Mouse (Mus musculus) embryo, embryonic 9.5 days (tissue): ENCODE results near the gene Slc13a1.
A peak's percentile ranks its signal among the peaks of the same experiment; 100 is the strongest.
"Not testable (repeated sequence)": the region's sequence is repeated elsewhere in the genome, so short reads cannot be mapped to it uniquely, and the experiment has no call there.

ENCODE experiments used
- DNase-seq: peaks from one replicate; pipeline ENCODE4 v3.0.0-alpha.2; 2017; ENCODE audit errors: extremely low spot score

Slc13a1 gene

GRCm38 (mm10) chr6:24167734-24168327 lies at the start of gene Slc13a1:
Gene Slc13a1 (minus strand): TSS chr6:24168092.
- DNase-seq: no peak

DNA sequence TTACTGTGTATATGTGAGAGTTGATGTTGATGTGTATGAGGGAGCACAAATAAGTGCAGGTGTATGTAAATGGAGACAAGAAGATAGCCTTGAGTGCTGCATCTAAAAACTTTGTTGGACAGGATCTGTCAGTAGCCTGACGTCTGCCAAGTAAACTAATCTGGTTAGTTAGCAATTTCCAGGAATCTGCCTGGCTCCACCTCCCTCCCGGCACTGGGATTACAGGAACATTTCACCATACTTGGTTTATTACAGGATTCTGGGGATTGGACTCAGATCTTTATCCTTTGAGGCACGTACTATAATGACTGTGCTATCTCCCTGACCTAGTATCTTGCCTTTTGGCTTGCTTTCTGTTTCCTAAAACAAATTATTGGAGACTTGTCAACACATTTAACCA lies 40.0 kb upstream of the Slc13a1 start:
- no peak for DNase-seq

DNA sequence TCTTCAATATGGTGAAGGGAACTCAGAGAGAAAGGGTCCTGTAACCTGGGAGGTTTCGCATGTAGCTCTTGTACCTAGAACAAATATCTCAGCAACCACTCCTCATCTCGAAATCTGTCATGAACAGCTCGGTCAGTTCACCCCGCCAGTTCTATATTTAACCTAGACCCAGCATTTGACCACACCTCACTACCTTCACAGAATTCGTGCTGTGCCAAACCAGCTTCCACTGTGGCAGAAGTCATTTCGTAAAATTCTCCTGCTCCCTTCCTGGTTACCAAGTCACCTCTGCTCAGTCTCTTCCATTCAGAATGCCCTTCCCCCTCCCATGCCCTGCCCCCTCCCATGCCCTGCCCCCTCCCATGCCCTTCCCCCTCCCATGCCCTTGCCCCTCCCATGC lies 34.3 kb upstream of the Slc13a1 start:
- DNase-seq: no peak

- DNase-seq: no peak
Observed at GRCm38 (mm10) chr6:24200644-24201484, 33.0 kb upstream of the Slc13a1 start.

GRCm38 (mm10) chr6:24197501-24198195 lies 29.8 kb upstream of the Slc13a1 start:
- not testable (repeated sequence) for DNase-seq

DNA sequence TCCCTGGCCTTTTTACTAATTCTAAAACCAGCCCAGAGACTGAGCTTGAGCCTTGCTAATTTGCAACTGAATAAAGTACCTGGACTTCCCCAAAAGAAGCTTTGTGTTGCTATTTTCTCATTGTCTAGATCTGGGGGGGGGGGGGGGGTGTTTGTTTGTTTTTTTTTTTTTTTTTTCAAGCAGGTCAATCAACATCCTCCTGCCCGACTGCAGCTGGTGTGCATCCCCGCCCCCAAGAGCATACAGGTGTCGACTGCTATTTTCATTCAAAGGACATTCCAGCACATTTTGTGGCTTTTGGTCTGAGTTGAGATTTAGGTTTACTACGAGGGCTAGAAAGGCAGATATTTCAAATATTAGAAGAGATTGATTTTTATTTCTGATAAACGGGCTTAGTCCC lies 28.5 kb upstream of the Slc13a1 start:
- not testable (repeated sequence) for DNase-seq

DNA sequence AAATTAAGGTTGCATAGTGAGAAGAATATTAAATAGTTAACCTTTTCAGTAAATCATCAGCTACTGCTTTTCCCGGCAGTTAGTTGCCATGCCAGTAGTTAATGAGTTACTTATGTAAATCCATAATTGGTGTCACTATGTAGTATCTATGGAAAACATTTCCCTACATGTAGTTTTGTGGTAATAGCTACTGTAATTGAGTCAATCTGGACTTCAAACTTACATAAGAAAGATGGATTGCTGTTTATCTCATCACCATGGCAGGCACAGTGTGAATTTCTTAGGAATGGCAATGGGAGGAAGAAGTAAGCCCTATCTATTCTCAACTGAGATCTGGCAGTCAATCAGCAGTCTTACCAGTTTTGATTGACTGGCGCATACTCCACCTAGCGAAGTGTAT lies 15.5 kb upstream of the Slc13a1 start:
- DNase-seq: no peak

- DNase-seq: no peak
Observed at GRCm38 (mm10) chr6:24175393-24175792, 7.5 kb upstream of the Slc13a1 start.

DNA sequence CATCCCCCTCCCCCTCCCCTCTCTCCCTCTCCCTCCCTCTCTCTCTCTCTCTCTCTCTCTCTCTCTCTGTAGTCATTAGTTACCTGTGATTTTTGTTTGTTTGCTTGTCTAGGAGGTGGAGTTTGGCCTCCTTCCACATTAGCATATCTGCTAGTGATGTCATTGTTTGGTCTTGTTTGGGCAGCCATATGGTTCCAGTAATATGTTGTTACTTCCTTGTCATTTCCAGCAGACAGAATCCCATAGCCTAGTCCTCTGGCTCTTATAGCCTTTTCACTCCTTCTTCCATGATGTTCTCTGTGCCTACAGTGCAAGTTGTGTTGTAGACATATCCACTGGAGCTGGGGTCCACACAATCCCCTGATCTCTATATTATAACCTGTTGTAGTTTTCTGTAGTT lies 6.1 kb upstream of the Slc13a1 start:
- DNase-seq: no peak

DNA sequence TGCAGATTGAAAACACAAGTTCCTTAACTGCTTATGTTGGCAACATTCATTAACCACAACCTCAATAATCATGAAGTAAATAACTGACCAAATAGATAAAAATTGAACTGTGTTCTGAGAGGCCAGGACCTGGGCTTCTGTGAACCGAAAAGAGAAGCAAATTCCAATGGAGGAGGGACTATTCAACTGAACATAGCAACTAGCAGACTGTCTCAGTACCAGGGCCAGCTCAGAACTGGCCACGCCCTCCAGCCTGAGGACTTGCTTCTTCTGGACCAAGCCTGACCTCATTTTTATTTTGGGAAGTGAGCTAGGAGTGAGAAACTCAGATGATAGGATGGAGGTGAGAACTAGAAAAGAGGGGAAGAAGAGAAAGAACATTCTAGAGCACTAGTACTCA lies 4.8 kb upstream of the Slc13a1 start:
- no peak for DNase-seq

DNA sequence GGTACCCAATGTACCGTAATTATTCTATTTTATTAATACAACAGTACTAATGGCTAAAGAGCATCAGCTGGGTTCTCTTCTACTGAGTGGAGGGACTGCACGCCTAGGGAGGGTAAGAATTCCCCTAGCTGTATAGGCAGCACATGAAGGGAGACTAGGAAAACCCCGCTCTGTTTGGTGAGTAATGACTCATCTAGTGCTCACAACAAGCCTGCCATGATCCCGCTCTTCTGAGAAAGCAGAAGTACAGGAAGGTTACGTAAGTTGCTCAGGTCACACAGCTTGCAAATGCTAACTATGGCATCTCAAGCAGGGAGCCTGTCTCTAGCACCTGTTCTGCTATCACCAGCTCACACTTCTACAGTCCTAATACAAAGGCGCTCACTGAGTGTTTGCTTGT lies 1.1 kb downstream of the Slc13a1 start:
- no peak for DNase-seq

GRCm38 (mm10) chr6:24165249-24165648 lies 2.6 kb downstream of the Slc13a1 start:
- no peak for DNase-seq

- no peak for DNase-seq
Observed at GRCm38 (mm10) chr6:24159795-24160194, 8.1 kb downstream of the Slc13a1 start.

DNA sequence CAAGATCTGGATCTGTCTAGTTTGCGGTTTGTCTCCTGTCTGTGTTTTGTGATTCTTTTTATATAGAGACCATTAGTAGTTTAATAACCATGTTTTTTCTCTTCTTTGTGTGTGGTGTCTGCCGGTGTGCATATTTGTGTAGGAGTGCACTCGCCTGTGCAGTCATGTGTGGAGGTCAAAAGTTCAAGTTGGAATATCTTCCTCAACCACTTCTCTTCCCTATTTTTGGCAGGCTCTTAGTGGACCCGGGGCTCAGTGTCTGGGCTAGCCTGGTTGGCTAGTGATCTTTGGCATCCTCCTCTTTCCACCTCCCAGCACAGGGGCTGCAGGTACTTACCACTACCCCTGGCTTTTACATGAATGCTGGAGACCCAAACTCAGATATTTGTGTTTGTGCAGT lies 13.0 kb downstream of the Slc13a1 start:
- no peak for DNase-seq

GRCm38 (mm10) chr6:24132951-24133350 lies 34.9 kb downstream of the Slc13a1 start:
- DNase-seq: no peak

DNA sequence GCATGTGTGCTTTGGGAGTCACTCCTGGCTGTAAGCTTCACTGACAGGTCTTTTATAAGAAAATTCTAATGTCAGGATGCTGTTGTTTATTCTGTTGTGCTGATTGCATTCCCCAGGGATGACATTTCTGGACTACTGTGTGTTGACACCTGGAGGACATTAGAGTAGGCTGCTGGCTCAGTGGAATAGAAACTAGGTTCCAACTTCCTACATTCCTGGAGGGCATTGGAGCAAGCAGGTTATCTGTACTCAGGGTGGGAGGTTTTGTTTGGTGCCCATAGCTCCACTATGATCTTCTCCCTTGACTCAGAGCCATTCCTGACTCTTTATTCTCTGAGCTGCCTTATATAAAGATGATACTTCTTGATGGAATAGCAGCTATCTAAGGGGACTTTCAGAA lies 45.3 kb downstream of the Slc13a1 start:
- no peak for DNase-seq

DNA sequence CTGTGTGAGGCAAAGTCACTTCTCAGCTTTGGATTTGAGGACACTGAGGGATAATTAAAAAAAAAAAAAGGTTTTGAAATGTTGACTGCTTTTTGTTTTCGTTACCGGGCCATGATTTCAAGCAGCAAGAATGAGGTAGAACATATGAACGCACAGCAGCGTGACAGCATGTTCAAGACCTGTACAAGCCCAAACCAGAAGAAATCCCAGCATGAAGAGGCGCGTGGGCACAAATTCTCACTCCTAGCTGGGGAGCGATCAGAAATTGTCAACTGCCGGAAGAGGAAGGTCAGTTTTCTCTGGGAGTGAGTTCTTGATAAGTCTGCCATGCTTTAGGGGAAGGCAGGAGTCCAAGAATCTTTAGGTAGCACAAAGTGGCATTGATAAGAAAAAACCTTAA lies 56.3 kb downstream of the Slc13a1 start:
- no peak for DNase-seq

- DNase-seq: no peak
Observed at GRCm38 (mm10) chr6:24108471-24108870, 59.4 kb downstream of the Slc13a1 start.

DNA sequence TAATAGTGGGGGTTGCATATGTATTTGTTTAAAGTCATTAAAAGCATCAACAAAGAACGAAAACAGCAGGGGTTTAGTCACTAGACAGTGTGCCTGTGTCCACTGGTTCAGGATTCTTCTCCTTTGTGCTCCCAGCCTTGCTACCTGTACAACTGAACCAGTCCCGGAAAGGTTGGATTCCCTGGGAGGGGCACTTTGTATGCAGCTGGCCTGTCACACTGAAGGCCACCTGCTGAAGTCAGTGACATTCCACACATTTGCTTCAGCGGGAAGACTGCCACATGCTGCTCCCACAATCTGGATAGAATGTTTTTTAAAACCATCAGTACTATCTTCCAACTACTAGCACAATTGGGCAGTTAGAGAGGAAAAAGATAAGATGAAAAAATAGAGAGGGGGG lies 61.7 kb downstream of the Slc13a1 start:
- DNase-seq: no peak

DNA sequence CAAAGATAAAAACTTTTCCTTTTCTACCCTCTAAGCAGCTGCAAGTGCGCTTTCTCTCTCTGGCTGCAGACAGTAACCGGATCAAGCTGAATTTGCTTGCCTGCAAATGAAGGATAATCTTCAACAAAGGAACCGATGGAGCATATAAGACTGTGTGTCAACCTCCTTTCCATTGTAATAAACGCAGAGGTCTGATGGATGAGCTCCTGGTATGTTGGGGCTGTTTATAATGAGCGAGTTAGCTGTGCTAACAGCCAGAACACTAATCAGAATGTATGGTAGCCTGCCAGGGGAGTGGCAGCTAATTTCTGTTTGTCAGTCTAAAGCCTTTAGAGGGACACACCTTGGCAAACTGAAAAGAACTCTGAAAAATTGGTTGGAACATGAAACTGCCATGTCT lies 62.2 kb downstream of the Slc13a1 start:
- peak; percentile 14 for DNase-seq

GRCm38 (mm10) chr6:24101281-24101680 lies 66.6 kb downstream of the Slc13a1 start:
- no peak for DNase-seq

GRCm38 (mm10) chr6:24100705-24101104 lies 67.2 kb downstream of the Slc13a1 start:
- no peak for DNase-seq

DNA sequence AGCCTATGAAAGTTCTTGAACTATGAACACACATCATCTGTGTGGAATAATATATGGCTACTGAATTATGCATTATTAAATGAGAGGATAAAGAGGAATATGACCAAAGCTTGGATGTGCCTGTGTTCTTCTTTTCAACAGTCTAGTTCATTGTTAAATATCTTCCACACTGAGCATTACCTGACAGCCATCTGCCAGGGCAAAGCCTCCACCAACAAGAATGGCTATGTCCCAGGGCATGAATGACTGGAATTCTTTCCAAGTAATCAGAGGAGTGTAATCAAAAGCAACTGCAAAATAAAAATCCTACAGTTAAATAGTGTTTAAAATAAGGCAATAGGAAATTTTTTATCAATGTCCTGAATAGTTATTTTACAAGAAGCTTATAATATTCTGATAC lies 70.5 kb downstream of the Slc13a1 start:
- DNase-seq: no peak
